Comparison of ENCODE assay signal across 28 mouse cellular contexts in the genomic region with DNA sequence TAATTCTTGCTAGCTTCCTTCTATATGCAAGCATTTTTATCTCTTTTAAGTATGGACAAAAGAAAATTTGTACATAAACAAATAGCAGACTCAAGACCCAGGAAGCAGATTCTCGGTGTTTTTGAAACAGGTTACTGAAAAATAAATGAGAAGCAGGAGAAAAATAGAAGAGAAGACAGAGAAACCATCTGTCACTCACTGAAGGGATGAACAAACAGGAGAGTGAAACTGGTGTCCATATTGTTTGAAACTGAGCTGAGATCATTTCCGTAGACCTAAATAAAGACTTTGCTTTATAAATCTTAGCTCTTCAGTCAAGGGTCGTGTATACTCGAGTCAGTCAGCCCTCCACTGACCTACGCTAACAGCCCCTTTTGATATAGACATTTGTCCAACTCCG.
DNase-seq lines count a peak whose midpoint lies in the region; ATAC-seq and TF ChIP-seq lines count a peak whose summit lies in the region.
"Had no signal": no experiment of that assay in that cellular context is flagged by ENCODE, and none has a peak within 500 bp of the region (broad histone marks: within the 10 kb centered on the region; RNA-seq: fewer than 3 reads in every experiment).

No protein-coding gene starts in this region.

- no peak for ATAC-seq in heart, postnatal 0 days (ENCODE audit: insufficient read depth, low read depth)
- no peak for ATAC-seq in lung, embryonic 15.5 days (ENCODE audit: borderline replicate concordance, extremely low read depth, low FRiP score, low TSS enrichment)
- ATAC-seq in stomach, embryonic 14.5 days (ENCODE audit: insufficient number of reproducible peaks, insufficient read depth, low FRiP score, low read depth): no peak
- ATAC-seq in stomach, postnatal 0 days (ENCODE audit: low FRiP score, low TSS enrichment): no peak
- ATAC-seq: forebrain, embryonic 15.5 days; hindbrain, embryonic 16.5 days; intestine, embryonic 15.5 days; midbrain, embryonic 16.5 days; Patski had no signal

- H3K4me2 ChIP-seq in heart, postnatal 0 days (ENCODE audit: low read depth, low read length): no peak overlapping the region
- H3K4me2 ChIP-seq in lung, embryonic 15.5 days: no peak overlapping the region
- no peak overlapping the region for H3K4me2 ChIP-seq in stomach, embryonic 14.5 days (replicated peaks; ENCODE audit: low read depth, low read length)
- no peak overlapping the region for H3K4me2 ChIP-seq in stomach, postnatal 0 days (replicated peaks; ENCODE audit: low read depth)
- H3K4me2 ChIP-seq: forebrain, embryonic 15.5 days; heart, embryonic 12.5 days; intestine, embryonic 15.5 days; lung, embryonic 14.5 days; neural tube, embryonic 12.5 days had no signal

- 77% methylated on average over 6 of the region's 6 CpGs for WGBS in heart, postnatal 0 days
- WGBS in lung, embryonic 15.5 days: 68% methylated on average over 6 of the region's 6 CpGs
- WGBS in stomach, embryonic 14.5 days: 76% methylated on average over 6 of the region's 6 CpGs
- WGBS in stomach, postnatal 0 days: 75% methylated on average over 6 of the region's 6 CpGs

- H3K4me3 ChIP-seq in heart, postnatal 0 days (ENCODE audit: low read depth, low read length): no peak overlapping the region
- H3K4me3 ChIP-seq in lung, embryonic 15.5 days: no peak overlapping the region
- H3K4me3 ChIP-seq in stomach, embryonic 14.5 days (ENCODE audit: low read depth, low read length): no peak overlapping the region
- no peak overlapping the region for H3K4me3 ChIP-seq in stomach, postnatal 0 days (ENCODE audit: low read depth, low read length)
- H3K4me3 ChIP-seq: erythroblast, embryonic 14.5 days; forebrain, embryonic 15.5 days; heart, adult 2 months; heart, embryonic 12.5 days; intestine, embryonic 15.5 days; neural tube, embryonic 12.5 days had no signal

- peak; percentile 34 for DNase-seq in cerebellum, adult 9-10 months
- no peak for DNase-seq in cerebellum, postnatal 4 days (ENCODE audit: low spot score in 2 of 2)
- DNase-seq in heart, postnatal 0 days (ENCODE audit: low spot score): no peak
- DNase-seq in heart, postnatal 10 days: no peak
- no peak for DNase-seq in lung, postnatal 25 days (ENCODE audit: low spot score)
- DNase-seq in stomach, postnatal 0 days (ENCODE audit: low spot score): no peak
- DNase-seq: adrenal gland, postnatal 10 days; cerebellum, adult 9-11 months; heart, adult 2 months; heart, postnatal 36 days; kidney, adult 2 months; kidney, postnatal 36 days; layer of hippocampus, postnatal 36 days; liver; lung, embryonic 14.5 days; right cerebral cortex, postnatal 4 days; thymus, postnatal 4 days had no signal

- H3K9me3 ChIP-seq in heart, postnatal 0 days (replicated peaks; ENCODE audit: control insufficient read depth, low read length): no peaks in the 10 kb centered on the region
- no peaks in the 10 kb centered on the region for H3K9me3 ChIP-seq in lung, embryonic 15.5 days
- no peaks in the 10 kb centered on the region for H3K9me3 ChIP-seq in stomach, embryonic 14.5 days (ENCODE audit: control insufficient read depth, low read depth, low read length)
- H3K9me3 ChIP-seq in stomach, postnatal 0 days (ENCODE audit: control insufficient read depth, low read length): no peaks in the 10 kb centered on the region
- H3K9me3 ChIP-seq: forebrain, embryonic 15.5 days; heart, embryonic 12.5 days; intestine, embryonic 15.5 days; neural tube, embryonic 12.5 days had no signal

- no peak for TF ChIP-seq CTCF in heart, postnatal 0 days (IDR thresholded peaks at IDR 0.05; ENCODE audit: low read depth)
- TF ChIP-seq CTCF in stomach, postnatal 0 days (IDR thresholded peaks at IDR 0.05; ENCODE audit: low read depth): no peak

- H3K27me3 ChIP-seq in heart, postnatal 0 days (ENCODE audit: control insufficient read depth, insufficient read depth, low read length): no peaks in the 10 kb centered on the region
- no peaks in the 10 kb centered on the region for H3K27me3 ChIP-seq in lung, embryonic 15.5 days
- H3K27me3 ChIP-seq in stomach, embryonic 14.5 days (ENCODE audit: control insufficient read depth, insufficient read depth, low read length): no peaks in the 10 kb centered on the region
- H3K27me3 ChIP-seq in stomach, postnatal 0 days (ENCODE audit: control insufficient read depth, insufficient read depth, low read length): no peaks in the 10 kb centered on the region
- H3K27me3 ChIP-seq: forebrain, embryonic 15.5 days; heart, embryonic 12.5 days; intestine, embryonic 15.5 days; neural tube, embryonic 12.5 days; Patski had no signal

- H3K36me3 ChIP-seq in heart, postnatal 0 days (replicated peaks; ENCODE audit: control insufficient read depth, insufficient read depth, low read length): no peaks in the 10 kb centered on the region
- peaks cover 8% of the 10 kb centered on the region; the same call in 1 of the 2 replicates for H3K36me3 ChIP-seq in lung, embryonic 15.5 days
- no peaks in the 10 kb centered on the region; the same call in 1 of the 2 replicates for H3K36me3 ChIP-seq in stomach, embryonic 14.5 days (ENCODE audit: control insufficient read depth, insufficient read depth, low read length)
- no peaks in the 10 kb centered on the region for H3K36me3 ChIP-seq in stomach, postnatal 0 days (ENCODE audit: control insufficient read depth, insufficient read depth, low read length)
- H3K36me3 ChIP-seq: intestine, embryonic 15.5 days; neural tube, embryonic 12.5 days had no signal

- peaks cover 20% of the 10 kb centered on the region for H3K4me1 ChIP-seq in heart, postnatal 0 days (ENCODE audit: control insufficient read depth, insufficient read depth)
- peaks cover 34% of the 10 kb centered on the region for H3K4me1 ChIP-seq in lung, embryonic 15.5 days
- peaks cover 22% of the 10 kb centered on the region for H3K4me1 ChIP-seq in stomach, embryonic 14.5 days (ENCODE audit: control insufficient read depth, insufficient read depth, low read length)
- H3K4me1 ChIP-seq in stomach, postnatal 0 days (replicated peaks; ENCODE audit: control insufficient read depth, insufficient read depth): 0 out of 2 replicates have a peak, but pooled peaks cover 3% of the 10 kb centered on the region

- H3K9ac ChIP-seq in heart, postnatal 0 days (replicated peaks; ENCODE audit: low read depth, low read length): no peak overlapping the region
- no peak overlapping the region for H3K9ac ChIP-seq in lung, embryonic 15.5 days
- no peak overlapping the region for H3K9ac ChIP-seq in stomach, embryonic 14.5 days (replicated peaks; ENCODE audit: low read depth, low read length)
- H3K9ac ChIP-seq in stomach, postnatal 0 days (ENCODE audit: low read length): no peak overlapping the region
- H3K9ac ChIP-seq: forebrain, embryonic 15.5 days; heart, embryonic 12.5 days; intestine, embryonic 15.5 days; liver, embryonic 14.5 days; lung, embryonic 14.5 days; neural tube, embryonic 12.5 days had no signal

- 0 out of 2 replicates have a peak overlapping the region, but pooled peaks have one; percentile 21 for H3K27ac ChIP-seq in heart, postnatal 0 days (ENCODE audit: low read depth)
- peak overlapping the region; percentile 59; the same call in 1 of the 2 replicates for H3K27ac ChIP-seq in lung, embryonic 15.5 days
- 0 out of 2 replicates have a peak overlapping the region, but pooled peaks have one; percentile 2 for H3K27ac ChIP-seq in stomach, embryonic 14.5 days (ENCODE audit: low read length)
- H3K27ac ChIP-seq in stomach, postnatal 0 days (replicated peaks): no peak overlapping the region
- H3K27ac ChIP-seq: forebrain, embryonic 15.5 days; heart, adult 2 months; intestine, embryonic 15.5 days; liver, embryonic 14.5 days; neural tube, embryonic 12.5 days had no signal

- TF ChIP-seq EP300 in heart, postnatal 0 days (IDR thresholded peaks at IDR 0.05; ENCODE audit: low read depth): no peak
- TF ChIP-seq EP300 in stomach, postnatal 0 days (optimal IDR thresholded peaks at IDR 0.05): no peak

- intact Hi-C loops in heart, postnatal 10 days (cut with DNase I): no loop called here
